Mouse (Mus musculus): ENCODE measurements at regions not wholly inside any gene's neighbourhood (a gene's known extent, or its start where the extent isn't known, plus 50 kb on each side); places are given as distances from the start of the nearest gene placed in this dataset.

- no peak for DNase-seq
These were observed 362.9 kb upstream of the Fam49a start for GRCm38 (mm10) chr12:11899031-11899430.

- no peak for DNase-seq
These were observed 355.4 kb upstream of the Fam49a start for GRCm38 (mm10) chr12:11906588-11906987.
